Mouse (Mus musculus): ENCODE measurements around the gene Tns1. TPM values are rescaled to one million over a fixed set of nuclear protein-coding genes. Genes with fewer than 3 reads are reported as not detected.
A peak's percentile ranks its signal among the peaks of the same experiment; 100 is the strongest.

The Tns1 gene
- total RNA-seq, 1 experiment from 2014 or later, result 436 TPM

GRCm38 (mm10) chr1:74013296-74014031 lies 110.8 kb downstream of the Tns1 start:
- peak; percentile 51 for DNase-seq

DNA sequence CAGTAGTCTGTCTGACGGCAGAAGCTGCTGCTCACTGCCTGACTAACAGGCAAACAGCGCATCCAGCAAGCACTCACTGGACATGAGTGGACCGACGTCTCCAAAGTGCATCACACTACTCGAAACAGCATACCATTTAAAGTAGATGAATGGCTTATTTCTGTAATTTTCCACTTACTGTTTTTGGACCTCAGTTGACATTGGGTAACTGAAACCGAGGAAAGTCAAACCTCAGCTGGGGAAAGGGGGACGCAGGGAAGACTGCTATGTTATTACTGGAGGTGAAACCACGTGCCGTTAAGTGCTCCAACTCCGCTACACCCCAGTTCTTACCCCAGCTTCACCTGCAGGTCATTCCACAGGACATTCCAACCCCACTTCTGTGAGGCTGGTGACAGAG lies 111.5 kb downstream of the Tns1 start:
- no peak for DNase-seq

DNA sequence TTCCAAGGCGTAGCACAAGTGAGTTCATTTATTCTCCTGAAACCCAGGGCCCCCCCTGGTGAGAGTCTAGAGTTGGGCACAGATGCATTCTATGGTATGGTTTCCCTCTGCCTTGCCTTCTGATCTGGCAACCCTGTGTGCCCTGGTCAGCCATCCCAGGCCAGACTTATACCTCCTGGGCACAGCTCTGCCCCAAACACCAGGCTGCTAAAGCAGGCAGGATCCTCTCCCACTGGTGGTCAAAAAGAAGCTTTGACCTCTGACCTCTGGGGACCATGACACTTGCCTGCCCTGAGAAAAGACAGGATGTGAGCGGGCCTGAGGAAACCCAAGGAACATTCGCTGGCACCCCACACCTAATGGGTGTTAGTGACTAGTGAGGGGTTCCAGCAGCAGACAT lies 114.8 kb downstream of the Tns1 start:
- DNase-seq, result no peak

DNA sequence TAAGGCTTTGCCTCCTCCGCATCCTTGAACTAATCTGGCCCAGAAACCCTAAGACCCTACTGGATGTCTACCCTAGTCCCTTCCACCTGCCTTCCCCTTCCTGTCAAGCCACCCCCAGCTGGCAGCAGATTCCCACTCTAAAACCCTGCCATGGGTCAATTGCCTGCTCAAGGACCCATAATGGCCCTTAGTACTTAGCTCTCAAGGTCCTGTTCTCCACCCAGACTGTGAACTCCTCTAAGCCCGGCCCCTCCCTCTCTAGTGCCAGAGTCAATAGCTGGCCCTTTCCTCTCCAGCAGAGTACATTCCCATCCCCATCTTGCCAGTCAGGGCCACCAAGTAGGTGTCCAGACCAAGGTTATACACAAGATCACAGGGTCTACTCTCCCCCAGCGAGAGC lies 115.3 kb downstream of the Tns1 start:
- DNase-seq, result peak; percentile 55

- peak; percentile 60 for DNase-seq
Observed at GRCm38 (mm10) chr1:74008498-74008897, 115.8 kb downstream of the Tns1 start.

GRCm38 (mm10) chr1:74007398-74008050 lies 116.7 kb downstream of the Tns1 start:
- DNase-seq, result no peak

- DNase-seq, result peak; percentile 80
Observed at GRCm38 (mm10) chr1:74005020-74005419, 119.2 kb downstream of the Tns1 start.

DNA sequence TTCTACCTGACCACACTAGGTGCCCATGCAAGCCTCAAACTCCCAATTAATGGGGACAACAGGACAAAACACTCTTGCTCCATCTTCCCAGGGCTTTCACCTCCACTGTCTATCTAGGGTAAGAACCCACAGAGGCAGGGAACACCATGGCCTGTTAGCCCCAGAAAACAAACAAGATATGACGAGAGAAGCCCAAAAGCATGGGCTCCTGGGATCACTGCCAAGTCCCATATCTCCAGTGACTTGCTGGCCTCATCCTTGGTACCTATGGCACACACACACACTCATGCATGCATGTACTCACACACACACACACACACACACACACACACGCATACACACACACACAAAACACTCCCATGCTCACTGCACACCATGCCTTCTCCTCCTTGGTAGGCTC lies 120.5 kb downstream of the Tns1 start:
- DNase-seq, result no peak

- no peak for DNase-seq
Observed at GRCm38 (mm10) chr1:74001449-74001820, 122.8 kb downstream of the Tns1 start.

DNA sequence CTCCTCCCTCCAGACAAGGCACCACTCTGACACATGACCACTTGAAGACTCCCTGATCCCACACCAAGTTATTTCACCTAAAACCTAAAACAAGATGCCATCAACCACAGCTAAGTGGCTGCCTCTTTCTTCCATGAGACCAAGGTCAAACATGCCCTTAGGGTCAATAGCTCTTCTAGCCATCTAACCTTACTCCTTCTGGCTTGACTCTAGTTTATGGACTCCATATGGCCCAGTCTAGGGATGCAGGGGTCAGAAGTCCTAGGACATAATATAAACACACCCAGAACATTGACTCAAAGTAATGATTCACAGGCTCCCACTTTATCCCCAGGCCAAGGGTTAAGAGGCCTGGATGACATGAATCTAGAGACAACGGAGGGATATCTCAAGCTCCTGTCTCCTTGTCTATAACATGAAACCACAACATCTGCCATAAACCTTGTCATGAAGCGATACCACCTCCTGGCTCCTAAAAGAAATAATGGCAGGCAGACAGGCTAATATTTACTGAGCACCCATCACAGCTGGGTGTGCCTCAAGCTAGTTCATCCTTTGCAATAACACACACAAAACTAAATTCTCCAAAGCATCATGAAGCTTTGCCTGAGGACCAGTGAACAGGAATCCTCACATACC lies 123.3 kb downstream of the Tns1 start:
- no peak for DNase-seq

GRCm38 (mm10) chr1:74000191-74000651 lies 124.0 kb downstream of the Tns1 start:
- DNase-seq, result no peak

- DNase-seq, result no peak
Observed at GRCm38 (mm10) chr1:73999533-73999932, 124.7 kb downstream of the Tns1 start.

DNA sequence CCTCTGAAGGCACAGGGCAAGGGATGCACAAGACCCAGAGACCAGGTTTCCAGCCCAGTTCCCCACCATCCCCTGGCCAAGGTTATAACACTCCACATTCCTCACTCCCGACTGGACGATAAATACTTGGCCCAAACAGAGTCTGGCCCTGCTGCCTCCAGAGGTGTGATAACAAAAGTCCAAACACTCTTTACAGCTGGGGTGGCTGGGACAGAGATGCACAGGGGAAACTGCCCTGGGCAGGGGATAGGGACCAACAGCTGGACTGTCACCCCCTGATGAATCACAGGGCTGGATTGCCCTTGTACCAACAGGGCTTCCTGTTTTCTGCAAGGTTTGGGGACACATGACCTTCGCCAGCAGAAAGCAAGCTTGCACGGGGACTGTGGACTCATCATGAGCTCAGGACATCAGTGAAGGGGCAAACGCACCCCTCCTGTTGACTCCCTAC lies 125.3 kb downstream of the Tns1 start:
- DNase-seq, result peak; percentile 54

- peak; percentile 64 for DNase-seq
Observed at GRCm38 (mm10) chr1:73998131-73998865, 126.0 kb downstream of the Tns1 start.

DNA sequence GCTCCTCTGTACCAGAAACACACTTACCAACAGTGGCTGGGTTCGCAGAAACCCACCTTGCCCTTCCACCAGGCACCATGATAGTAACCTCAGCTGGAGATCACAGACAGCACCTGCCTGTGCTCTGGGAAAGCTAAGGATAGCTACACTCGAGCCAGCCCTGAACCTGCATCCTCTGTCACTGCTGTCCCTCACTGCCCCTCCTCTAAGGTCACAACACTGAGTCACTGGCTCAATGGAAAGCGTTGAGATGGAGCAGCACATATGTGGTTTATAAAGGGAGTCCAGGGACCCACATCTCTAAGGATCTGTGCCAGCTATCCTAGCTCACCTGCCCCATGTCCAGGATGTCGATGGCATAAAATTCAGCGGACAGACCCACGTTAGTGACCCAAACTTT lies 126.9 kb downstream of the Tns1 start:
- no peak for DNase-seq

GRCm38 (mm10) chr1:73996650-73997049 lies 127.6 kb downstream of the Tns1 start:
- DNase-seq, result no peak

GRCm38 (mm10) chr1:73996209-73996608 lies 128.0 kb downstream of the Tns1 start:
- peak; percentile 75 for DNase-seq

GRCm38 (mm10) chr1:73995063-73995810 lies 129.0 kb downstream of the Tns1 start:
- DNase-seq, result no peak

- DNase-seq, result no peak
Observed at GRCm38 (mm10) chr1:73993901-73994426, 130.3 kb downstream of the Tns1 start.

GRCm38 (mm10) chr1:73993279-73993678 lies 131.0 kb downstream of the Tns1 start:
- DNase-seq, result no peak

DNA sequence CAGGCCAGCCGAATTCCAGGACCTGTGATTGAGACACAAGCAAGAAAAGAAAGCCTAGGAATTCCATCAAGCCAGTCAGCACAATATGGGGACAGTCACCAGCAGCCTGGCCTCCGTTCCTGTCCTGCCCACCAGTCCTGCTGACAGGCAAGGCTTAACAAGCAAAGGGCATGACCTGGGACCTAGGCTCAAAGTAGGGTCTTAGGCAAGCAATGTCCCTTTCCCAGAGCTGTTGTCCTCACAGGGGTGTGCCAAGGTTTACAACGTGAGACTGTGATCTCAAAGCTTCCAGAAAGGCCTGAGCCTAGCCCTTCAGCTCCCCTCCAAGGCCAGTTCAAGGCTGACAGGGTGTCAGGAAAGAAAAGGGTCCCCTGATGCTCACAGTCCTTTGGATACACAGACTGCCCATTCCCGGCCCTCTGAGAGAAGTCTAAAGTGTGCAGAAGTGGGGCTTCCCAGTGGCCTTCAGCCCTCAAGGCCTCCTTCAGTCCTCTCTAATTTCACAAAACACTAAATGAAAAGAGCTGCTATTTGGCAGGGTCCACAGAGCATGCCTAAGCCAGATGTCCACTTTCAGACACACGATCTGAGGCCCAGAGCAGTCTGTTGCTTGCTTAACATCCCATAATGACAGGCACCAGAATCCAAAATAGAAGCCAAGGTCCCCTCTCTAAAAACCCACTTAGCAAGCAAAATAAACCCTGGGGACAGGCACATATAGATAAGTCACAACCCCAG lies 131.9 kb downstream of the Tns1 start:
- no peak for DNase-seq

Measured in adrenal gland, postnatal 25 days (tissue).